Mouse (Mus musculus): Measurements from ENCODE around the gene Duxbl1. TPM values are rescaled to one million over a fixed set of nuclear protein-coding genes. Genes with fewer than 3 reads are reported as not detected.
"Not testable (repeated sequence)": the region's sequence is repeated elsewhere in the genome, so short reads cannot be mapped to it uniquely, and the experiment has no call there.

Gene Duxbl1
- total RNA-seq (2012; rRNA removed) (not detected in 2 replicates), polyA plus RNA-seq (2012; ENCODE audit: insufficient read depth in 1 of 2, insufficient read length in 2 of 2, low read depth in 1 of 2, low replicate concordance in 2 of 2, missing spikeins in 1 of 2) (not detected)

GRCm38 (mm10) chr14:25978371-25979241 lies at the start of gene Duxbl1:
Duxbl1 (plus strand) TSS chr14:25978577.
- not testable (repeated sequence) for DNase-seq (ENCODE audit: low read depth, low spot score); H3K27me3 ChIP-seq (ENCODE audit: control insufficient read depth in 1 of 2, insufficient read depth in 2 of 2, low read length in 2 of 2); H3K4me1 ChIP-seq (ENCODE audit: control insufficient read depth in 1 of 2, insufficient read depth in 2 of 2, low read length in 2 of 2); H3K79me2 ChIP-seq (ENCODE audit: control insufficient read depth, insufficient read depth, low read length, poor library complexity); H3K27ac ChIP-seq (ENCODE audit: control insufficient read depth, low read depth, low read length); H3K9ac ChIP-seq (ENCODE audit: control insufficient read depth, low read depth, low read length, poor library complexity, severe bottlenecking); H3K36me3 ChIP-seq (ENCODE audit: control insufficient read depth in 1 of 2, insufficient read depth in 2 of 2, low read length in 2 of 2); H3K9me3 ChIP-seq (replicated peaks; ENCODE audit: insufficient read depth, low read length); H3K4me3 ChIP-seq (ENCODE audit: control insufficient read depth in 1 of 2, insufficient read depth in 1 of 2, low read depth in 2 of 2, low read length in 2 of 2)

- not testable (repeated sequence) for H3K27me3 ChIP-seq (ENCODE audit: control insufficient read depth in 1 of 2, insufficient read depth in 2 of 2, low read length in 2 of 2); H3K9me3 ChIP-seq (replicated peaks; ENCODE audit: insufficient read depth, low read length); DNase-seq (ENCODE audit: low read depth, low spot score); H3K36me3 ChIP-seq (ENCODE audit: control insufficient read depth in 1 of 2, insufficient read depth in 2 of 2, low read length in 2 of 2); H3K79me2 ChIP-seq (ENCODE audit: control insufficient read depth, insufficient read depth, low read length, poor library complexity); H3K27ac ChIP-seq (ENCODE audit: control insufficient read depth, low read depth, low read length); H3K9ac ChIP-seq (ENCODE audit: control insufficient read depth, low read depth, low read length, poor library complexity, severe bottlenecking); H3K4me1 ChIP-seq (ENCODE audit: control insufficient read depth in 1 of 2, insufficient read depth in 2 of 2, low read length in 2 of 2); H3K4me3 ChIP-seq (ENCODE audit: control insufficient read depth in 1 of 2, insufficient read depth in 1 of 2, low read depth in 2 of 2, low read length in 2 of 2)
These were observed 41.3 kb upstream of the Duxbl1 start for GRCm38 (mm10) chr14:25936867-25937630.

- H3K36me3 ChIP-seq (ENCODE audit: control insufficient read depth in 1 of 2, insufficient read depth in 2 of 2, low read length in 2 of 2); H3K27ac ChIP-seq (ENCODE audit: control insufficient read depth, low read depth, low read length); H3K9me3 ChIP-seq (replicated peaks; ENCODE audit: insufficient read depth, low read length); H3K27me3 ChIP-seq (ENCODE audit: control insufficient read depth in 1 of 2, insufficient read depth in 2 of 2, low read length in 2 of 2); DNase-seq (ENCODE audit: low read depth, low spot score); H3K4me3 ChIP-seq (ENCODE audit: control insufficient read depth in 1 of 2, insufficient read depth in 1 of 2, low read depth in 2 of 2, low read length in 2 of 2); H3K79me2 ChIP-seq (ENCODE audit: control insufficient read depth, insufficient read depth, low read length, poor library complexity); H3K9ac ChIP-seq (ENCODE audit: control insufficient read depth, low read depth, low read length, poor library complexity, severe bottlenecking); H3K4me1 ChIP-seq (ENCODE audit: control insufficient read depth in 1 of 2, insufficient read depth in 2 of 2, low read length in 2 of 2): not testable (repeated sequence)
These were observed 40.4 kb upstream of the Duxbl1 start, which contains the start of gene Cphx1 for GRCm38 (mm10) chr14:25938004-25938403. Cphx1 (plus strand) TSS chr14:25938304.

GRCm38 (mm10) chr14:25957861-25958260 lies 20.5 kb upstream of the Duxbl1 start:
- not testable (repeated sequence) for DNase-seq (ENCODE audit: low read depth, low spot score); H3K27ac ChIP-seq (ENCODE audit: control insufficient read depth, low read depth, low read length)

GRCm38 (mm10) chr14:25979242-25979941 lies 1.0 kb downstream of the Duxbl1 start:
- H3K27ac ChIP-seq (ENCODE audit: control insufficient read depth, low read depth, low read length); DNase-seq (ENCODE audit: low read depth, low spot score); H3K9ac ChIP-seq (ENCODE audit: control insufficient read depth, low read depth, low read length, poor library complexity, severe bottlenecking); H3K36me3 ChIP-seq (ENCODE audit: control insufficient read depth in 1 of 2, insufficient read depth in 2 of 2, low read length in 2 of 2); H3K9me3 ChIP-seq (replicated peaks; ENCODE audit: insufficient read depth, low read length); H3K4me1 ChIP-seq (ENCODE audit: control insufficient read depth in 1 of 2, insufficient read depth in 2 of 2, low read length in 2 of 2); H3K27me3 ChIP-seq (ENCODE audit: control insufficient read depth in 1 of 2, insufficient read depth in 2 of 2, low read length in 2 of 2); H3K4me3 ChIP-seq (ENCODE audit: control insufficient read depth in 1 of 2, insufficient read depth in 1 of 2, low read depth in 2 of 2, low read length in 2 of 2); H3K79me2 ChIP-seq (ENCODE audit: control insufficient read depth, insufficient read depth, low read length, poor library complexity): not testable (repeated sequence)

More at GRCm38 (mm10) chr14:25957861-25958260, 20.5 kb upstream of the Duxbl1 start:
- not testable (repeated sequence) for H3K36me3 ChIP-seq (ENCODE audit: control insufficient read depth in 1 of 2, insufficient read depth in 2 of 2, low read length in 2 of 2); H3K4me3 ChIP-seq (ENCODE audit: control insufficient read depth in 1 of 2, insufficient read depth in 1 of 2, low read depth in 2 of 2, low read length in 2 of 2); H3K4me1 ChIP-seq (ENCODE audit: control insufficient read depth in 1 of 2, insufficient read depth in 2 of 2, low read length in 2 of 2); H3K79me2 ChIP-seq (ENCODE audit: control insufficient read depth, insufficient read depth, low read length, poor library complexity); H3K27me3 ChIP-seq (ENCODE audit: control insufficient read depth in 1 of 2, insufficient read depth in 2 of 2, low read length in 2 of 2); H3K9ac ChIP-seq (ENCODE audit: control insufficient read depth, low read depth, low read length, poor library complexity, severe bottlenecking); H3K9me3 ChIP-seq (replicated peaks; ENCODE audit: insufficient read depth, low read length)

- not testable (repeated sequence) for H3K79me2 ChIP-seq (ENCODE audit: control insufficient read depth, insufficient read depth, low read length, poor library complexity); H3K9ac ChIP-seq (ENCODE audit: control insufficient read depth, low read depth, low read length, poor library complexity, severe bottlenecking); H3K4me1 ChIP-seq (ENCODE audit: control insufficient read depth in 1 of 2, insufficient read depth in 2 of 2, low read length in 2 of 2); DNase-seq (ENCODE audit: low read depth, low spot score); H3K4me3 ChIP-seq (ENCODE audit: control insufficient read depth in 1 of 2, insufficient read depth in 1 of 2, low read depth in 2 of 2, low read length in 2 of 2); H3K27ac ChIP-seq (ENCODE audit: control insufficient read depth, low read depth, low read length); H3K36me3 ChIP-seq (ENCODE audit: control insufficient read depth in 1 of 2, insufficient read depth in 2 of 2, low read length in 2 of 2); H3K9me3 ChIP-seq (replicated peaks; ENCODE audit: insufficient read depth, low read length); H3K27me3 ChIP-seq (ENCODE audit: control insufficient read depth in 1 of 2, insufficient read depth in 2 of 2, low read length in 2 of 2)
These were observed 3.5 kb downstream of the Duxbl1 start for GRCm38 (mm10) chr14:25981880-25982279.

Data from MEL (cell line).